Mouse (Mus musculus): ENCODE data around the gene Dusp6. TPM values are rescaled to one million over a fixed set of nuclear protein-coding genes. Genes with fewer than 3 reads are reported as not detected.
A peak's percentile ranks its signal among the peaks of the same experiment; 100 is the strongest.

Dusp6 gene
- polyA plus RNA-seq, 1 experiment from 2014 or later, result 40.7 TPM

- Histone ChIP-seq H3K4me2 (ENCODE audit: low read depth, low read length) (peak overlapping the region; percentile 45), H3K9ac (ENCODE audit: low read length) (no peak overlapping the region; the same call in none of the 2 replicates), H3K27me3 (ENCODE audit: control insufficient read depth, insufficient read depth, low read length) (no peaks in the 10 kb centered on the region), H3K4me1 (ENCODE audit: control insufficient read depth, insufficient read depth, low read length) (peaks cover 30% of the 10 kb centered on the region), H3K36me3 (ENCODE audit: control insufficient read depth, insufficient read depth) (no peaks in the 10 kb centered on the region), H3K9me3 (replicated peaks; ENCODE audit: control insufficient read depth, low read length) (no peaks in the 10 kb centered on the region), H3K27ac (ENCODE audit: low read length) (peak overlapping the region; percentile 83), H3K4me3 (ENCODE audit: low read length) (no peak overlapping the region)
- ATAC-seq (replicated peaks; ENCODE audit: extremely low read depth, insufficient read depth, low FRiP score), result 0 out of 2 replicates have a peak, but pooled peaks have one; percentile 7
- 84% methylated on average over 10 of the region's 10 CpGs for WGBS
These were observed 21.0 kb downstream of the Dusp6 start for GRCm38 (mm10) chr10:99283981-99284385.

DNA sequence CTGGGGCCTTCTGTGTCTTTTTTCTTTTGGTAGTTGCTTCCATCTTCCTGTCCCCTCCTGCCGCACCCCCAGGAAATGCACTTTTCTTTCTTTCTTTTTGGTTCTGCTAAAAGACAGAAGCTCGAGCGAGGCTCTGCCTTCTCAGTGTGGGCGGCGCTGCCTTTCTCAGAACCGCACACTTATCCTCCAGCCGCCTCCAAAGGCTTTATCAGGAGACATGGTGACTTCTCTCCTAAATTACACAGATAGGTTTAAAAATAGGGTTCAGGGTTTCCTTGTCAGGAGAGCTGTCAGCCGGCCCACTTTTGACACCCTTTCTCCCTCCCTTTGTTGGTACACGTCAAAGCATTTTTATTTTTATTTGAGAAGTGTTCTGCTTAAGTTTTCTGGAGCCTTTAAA, 21.9 kb downstream of the Dusp6 start:
- H3K4me3 ChIP-seq (ENCODE audit: low read length), result peak overlapping the region; percentile 18
- peak overlapping the region; percentile 45 for H3K4me2 ChIP-seq (ENCODE audit: low read depth, low read length)

DNA sequence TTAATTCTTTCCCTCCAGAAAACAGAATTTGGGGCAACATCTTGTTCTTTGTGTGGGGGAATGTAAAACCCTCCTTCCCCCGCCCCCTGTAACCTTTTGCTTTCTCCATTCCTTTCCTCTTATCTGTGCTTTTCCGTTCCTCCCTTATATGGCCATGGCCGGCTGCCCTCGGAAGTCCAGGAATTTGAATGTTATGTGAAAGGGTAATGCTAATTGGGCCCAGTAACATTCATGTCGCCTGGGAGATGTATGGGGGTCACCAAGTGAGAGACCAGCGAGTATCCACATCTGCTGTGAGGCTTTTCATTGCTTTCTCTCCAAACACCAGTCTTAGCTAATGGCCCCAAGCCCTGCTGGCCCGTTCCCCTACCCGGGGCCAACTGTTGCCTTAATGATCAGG, 22.7 kb downstream of the Dusp6 start:
- WGBS, result 15% methylated on average over 8 of the region's 8 CpGs
- Histone ChIP-seq H3K4me1 (ENCODE audit: control insufficient read depth, insufficient read depth, low read length) (peaks cover 30% of the 10 kb centered on the region), H3K9me3 (replicated peaks; ENCODE audit: control insufficient read depth, low read length) (no peaks in the 10 kb centered on the region), H3K4me3 (ENCODE audit: low read length) (no peak overlapping the region), H3K4me2 (ENCODE audit: low read depth, low read length) (peak overlapping the region; percentile 45; the same call in 1 of the 2 replicates), H3K9ac (ENCODE audit: low read length) (no peak overlapping the region; the same call in 1 of the 2 replicates), H3K36me3 (ENCODE audit: control insufficient read depth, insufficient read depth) (no peaks in the 10 kb centered on the region), H3K27me3 (ENCODE audit: control insufficient read depth, insufficient read depth, low read length) (no peaks in the 10 kb centered on the region), H3K27ac (ENCODE audit: low read length) (peak overlapping the region; percentile 83)
- ATAC-seq (replicated peaks; ENCODE audit: extremely low read depth, insufficient read depth, low FRiP score), result no peak; the same call in 1 of the 2 replicates

More for the DNA sequence above, 21.9 kb downstream of the Dusp6 start:
- Histone ChIP-seq H3K9ac (ENCODE audit: low read length) (peak overlapping the region; percentile 52), H3K27me3 (ENCODE audit: control insufficient read depth, insufficient read depth, low read length) (no peaks in the 10 kb centered on the region), H3K36me3 (ENCODE audit: control insufficient read depth, insufficient read depth) (no peaks in the 10 kb centered on the region), H3K4me1 (ENCODE audit: control insufficient read depth, insufficient read depth, low read length) (peaks cover 30% of the 10 kb centered on the region), H3K9me3 (replicated peaks; ENCODE audit: control insufficient read depth, low read length) (no peaks in the 10 kb centered on the region), H3K27ac (ENCODE audit: low read length) (peak overlapping the region; percentile 83)
- no peak; the same call in 1 of the 2 replicates for ATAC-seq (replicated peaks; ENCODE audit: extremely low read depth, insufficient read depth, low FRiP score)
- WGBS, result 17% methylated on average over 9 of the region's 9 CpGs

GRCm38 (mm10) chr10:99286213-99286612, 23.2 kb downstream of the Dusp6 start:
- H3K4me3 ChIP-seq (ENCODE audit: low read length), result no peak overlapping the region
- H3K4me2 ChIP-seq (ENCODE audit: low read depth, low read length), result peak overlapping the region; percentile 53; the same call in 1 of the 2 replicates
- WGBS, result 43% methylated on average over 7 of the region's 7 CpGs
- H3K4me1 ChIP-seq (ENCODE audit: control insufficient read depth, insufficient read depth, low read length), result peaks cover 30% of the 10 kb centered on the region
- no peak for ATAC-seq (replicated peaks; ENCODE audit: extremely low read depth, insufficient read depth, low FRiP score)
- no peaks in the 10 kb centered on the region for H3K36me3 ChIP-seq (ENCODE audit: control insufficient read depth, insufficient read depth)
- H3K27me3 ChIP-seq (ENCODE audit: control insufficient read depth, insufficient read depth, low read length), result no peaks in the 10 kb centered on the region
- no peak overlapping the region for H3K9ac ChIP-seq (ENCODE audit: low read length)
- no peaks in the 10 kb centered on the region for H3K9me3 ChIP-seq (replicated peaks; ENCODE audit: control insufficient read depth, low read length)
- peak overlapping the region; percentile 83 for H3K27ac ChIP-seq (ENCODE audit: low read length)

DNA sequence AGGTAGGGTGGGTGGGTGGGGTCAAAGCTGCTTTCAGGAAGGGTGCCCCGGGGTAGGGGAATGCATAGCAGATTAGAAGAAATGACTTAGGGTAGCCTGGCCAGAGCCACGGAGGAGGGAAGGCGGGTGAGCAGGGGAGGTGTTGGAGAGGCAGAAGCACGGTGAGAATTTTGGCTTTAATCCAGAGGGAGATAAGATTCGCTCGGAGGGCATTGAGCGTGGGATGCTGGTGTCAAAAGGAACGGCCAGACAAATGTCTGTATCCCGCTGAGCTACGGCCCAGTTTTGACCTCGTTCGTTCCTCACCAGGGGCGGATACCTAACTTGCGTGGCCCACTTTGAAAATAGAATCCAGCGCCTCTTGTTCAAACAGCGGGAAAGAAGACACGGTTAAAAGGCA, 23.8 kb downstream of the Dusp6 start:
- H3K36me3 ChIP-seq (ENCODE audit: control insufficient read depth, insufficient read depth), result no peaks in the 10 kb centered on the region
- H3K27me3 ChIP-seq (ENCODE audit: control insufficient read depth, insufficient read depth, low read length), result no peaks in the 10 kb centered on the region
- peak overlapping the region; percentile 53 for H3K4me2 ChIP-seq (ENCODE audit: low read depth, low read length)
- peak overlapping the region; percentile 83 for H3K27ac ChIP-seq (ENCODE audit: low read length)
- peaks cover 30% of the 10 kb centered on the region for H3K4me1 ChIP-seq (ENCODE audit: control insufficient read depth, insufficient read depth, low read length)
- peak overlapping the region; percentile 27 for H3K4me3 ChIP-seq (ENCODE audit: low read length)
- 8% methylated on average over 17 of the region's 17 CpGs for WGBS
- H3K9me3 ChIP-seq (replicated peaks; ENCODE audit: control insufficient read depth, low read length), result no peaks in the 10 kb centered on the region
- peak overlapping the region; percentile 8; the same call in 1 of the 2 replicates for H3K9ac ChIP-seq (ENCODE audit: low read length)
- ATAC-seq (replicated peaks; ENCODE audit: extremely low read depth, insufficient read depth, low FRiP score), result peak; percentile 68

DNA sequence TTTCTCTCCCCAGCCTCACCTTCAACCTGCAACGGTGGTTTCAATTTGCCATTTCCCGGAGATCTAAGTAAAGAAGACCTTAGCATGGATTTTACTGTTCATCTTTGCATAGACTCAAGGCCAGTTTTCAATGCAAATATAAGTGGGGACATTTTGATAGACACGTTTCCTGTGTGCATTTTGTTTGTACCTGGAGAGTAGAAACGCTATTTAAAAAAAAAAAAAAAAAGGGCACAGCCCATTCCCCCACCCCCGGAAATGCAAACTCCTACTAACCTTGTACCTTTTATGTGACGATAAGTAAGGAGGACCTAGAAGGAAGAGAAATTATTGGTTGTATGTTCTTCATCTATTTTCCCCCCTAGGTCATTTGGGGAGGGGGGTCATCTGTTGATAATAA, 24.2 kb downstream of the Dusp6 start:
- ATAC-seq (replicated peaks; ENCODE audit: extremely low read depth, insufficient read depth, low FRiP score), result no peak
- Histone ChIP-seq H3K4me3 (ENCODE audit: low read length) (peak overlapping the region; percentile 27), H3K4me1 (ENCODE audit: control insufficient read depth, insufficient read depth, low read length) (peaks cover 30% of the 10 kb centered on the region), H3K4me2 (ENCODE audit: low read depth, low read length) (peak overlapping the region; percentile 53), H3K36me3 (ENCODE audit: control insufficient read depth, insufficient read depth) (no peaks in the 10 kb centered on the region), H3K27me3 (ENCODE audit: control insufficient read depth, insufficient read depth, low read length) (no peaks in the 10 kb centered on the region), H3K27ac (ENCODE audit: low read length) (peak overlapping the region; percentile 83), H3K9me3 (replicated peaks; ENCODE audit: control insufficient read depth, low read length) (no peaks in the 10 kb centered on the region), H3K9ac (ENCODE audit: low read length) (peak overlapping the region; percentile 8; the same call in 1 of the 2 replicates)
- 37% methylated on average over 6 of the region's 6 CpGs for WGBS

- peaks cover 25% of the 10 kb centered on the region for H3K4me1 ChIP-seq (ENCODE audit: control insufficient read depth, insufficient read depth, low read length)
- no peak overlapping the region for H3K4me3 ChIP-seq (ENCODE audit: low read length)
- no peak overlapping the region for H3K27ac ChIP-seq (ENCODE audit: low read length)
- H3K9me3 ChIP-seq (replicated peaks; ENCODE audit: control insufficient read depth, low read length), result no peaks in the 10 kb centered on the region
- no peaks in the 10 kb centered on the region for H3K27me3 ChIP-seq (ENCODE audit: control insufficient read depth, insufficient read depth, low read length)
- H3K36me3 ChIP-seq (ENCODE audit: control insufficient read depth, insufficient read depth), result no peaks in the 10 kb centered on the region
- no peak overlapping the region for H3K4me2 ChIP-seq (ENCODE audit: low read depth, low read length)
- WGBS, result 76% methylated on average over 5 of the region's 5 CpGs
- no peak for ATAC-seq (replicated peaks; ENCODE audit: extremely low read depth, insufficient read depth, low FRiP score)
- no peak overlapping the region for H3K9ac ChIP-seq (ENCODE audit: low read length)
These were observed 26.1 kb downstream of the Dusp6 start for GRCm38 (mm10) chr10:99289176-99289575.

DNA sequence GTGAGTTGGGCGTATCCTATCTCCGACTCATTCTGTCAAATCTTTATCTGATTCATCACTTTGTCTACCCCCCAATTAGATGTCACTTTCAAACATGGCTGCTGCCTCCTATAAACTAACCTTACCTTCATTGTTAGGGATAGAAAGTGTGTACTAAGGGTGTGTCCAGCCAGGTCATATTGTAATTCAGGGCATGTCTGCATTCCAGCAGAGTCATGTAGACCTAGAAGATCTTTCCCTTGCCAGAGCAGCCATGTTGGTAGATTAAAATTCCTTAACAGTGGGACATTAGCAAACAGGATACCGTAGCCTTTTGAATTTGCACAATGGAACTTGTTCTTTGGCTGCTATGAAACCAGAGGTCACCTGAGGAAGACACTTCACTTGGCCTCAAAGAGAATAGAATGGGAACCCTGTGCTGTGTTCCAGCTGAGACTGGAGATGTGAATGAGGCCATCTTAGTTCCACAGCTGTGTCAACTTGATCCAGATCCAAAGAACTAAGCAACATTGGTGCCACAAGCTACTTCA, 30.1 kb downstream of the Dusp6 start:
- no peaks in the 10 kb centered on the region for H3K9me3 ChIP-seq (replicated peaks; ENCODE audit: control insufficient read depth, low read length)
- no peak overlapping the region for H3K4me2 ChIP-seq (ENCODE audit: low read depth, low read length)
- H3K4me1 ChIP-seq (ENCODE audit: control insufficient read depth, insufficient read depth, low read length), result no peaks in the 10 kb centered on the region
- H3K27me3 ChIP-seq (ENCODE audit: control insufficient read depth, insufficient read depth, low read length), result no peaks in the 10 kb centered on the region
- H3K36me3 ChIP-seq (ENCODE audit: control insufficient read depth, insufficient read depth), result no peaks in the 10 kb centered on the region
- 82% methylated on average over 3 of the region's 3 CpGs for WGBS
- H3K4me3 ChIP-seq (ENCODE audit: low read length), result no peak overlapping the region
- H3K9ac ChIP-seq (ENCODE audit: low read length), result no peak overlapping the region
- ATAC-seq (replicated peaks; ENCODE audit: extremely low read depth, insufficient read depth, low FRiP score), result no peak
- H3K27ac ChIP-seq (ENCODE audit: low read length), result no peak overlapping the region

GRCm38 (mm10) chr10:99297721-99298120, 34.7 kb downstream of the Dusp6 start:
- H3K4me1 ChIP-seq (ENCODE audit: control insufficient read depth, insufficient read depth, low read length), result peaks cover 3% of the 10 kb centered on the region; the same call in 1 of the 2 replicates
- no peak overlapping the region for H3K4me3 ChIP-seq (ENCODE audit: low read length)
- no peaks in the 10 kb centered on the region for H3K36me3 ChIP-seq (ENCODE audit: control insufficient read depth, insufficient read depth)
- no peaks in the 10 kb centered on the region for H3K9me3 ChIP-seq (replicated peaks; ENCODE audit: control insufficient read depth, low read length)
- no peak overlapping the region for H3K27ac ChIP-seq (ENCODE audit: low read length)
- H3K27me3 ChIP-seq (ENCODE audit: control insufficient read depth, insufficient read depth, low read length), result no peaks in the 10 kb centered on the region
- no peak for ATAC-seq (replicated peaks; ENCODE audit: extremely low read depth, insufficient read depth, low FRiP score)
- no peak overlapping the region for H3K9ac ChIP-seq (ENCODE audit: low read length)
- 65% methylated on average over 3 of the region's 3 CpGs for WGBS
- no peak overlapping the region for H3K4me2 ChIP-seq (ENCODE audit: low read depth, low read length)
